Mouse (Mus musculus) megakaryocyte, adult 5-6 weeks (primary cell): ENCODE results near the gene Bckdhb. TPM values are rescaled to one million over a fixed set of nuclear protein-coding genes. Genes with fewer than 3 reads are reported as not detected.
"Not testable (repeated sequence)": the region's sequence is repeated elsewhere in the genome, so short reads cannot be mapped to it uniquely, and the experiment has no call there.

Experiments
- ATAC-seq: 2 replicates; pipeline ENCODE4 v1.8.0; 2016; ENCODE audit warnings: mild to moderate bottlenecking, inconsistent platforms; ENCODE audit not compliant: poor library complexity, severe bottlenecking
- total RNA-seq, 2 experiments: library from RNA; stranded (forward) in 1 of 2; stranded (reverse) in 1 of 2; fragments of 153-499, 151-499 nt in 1 of 2; fragments of 221-1000, 200-1000 nt in 1 of 2; gene quantifications; 2 replicates each; pipeline versions ENCODE4 v1.2.3 to v1.2.4; 2015 to 2017

Bckdhb gene
- total RNA-seq (2015): 5.5 and 8.8 TPM in 2 replicates
- 3.6 and 4.8 TPM in 2 replicates for total RNA-seq (2017)

GRCm38 (mm10) chr9:83924878-83925687 lies at the start of gene Bckdhb:
Gene Bckdhb (plus strand): TSS chr9:83925145.
- peak; percentile 100 for ATAC-seq

DNA sequence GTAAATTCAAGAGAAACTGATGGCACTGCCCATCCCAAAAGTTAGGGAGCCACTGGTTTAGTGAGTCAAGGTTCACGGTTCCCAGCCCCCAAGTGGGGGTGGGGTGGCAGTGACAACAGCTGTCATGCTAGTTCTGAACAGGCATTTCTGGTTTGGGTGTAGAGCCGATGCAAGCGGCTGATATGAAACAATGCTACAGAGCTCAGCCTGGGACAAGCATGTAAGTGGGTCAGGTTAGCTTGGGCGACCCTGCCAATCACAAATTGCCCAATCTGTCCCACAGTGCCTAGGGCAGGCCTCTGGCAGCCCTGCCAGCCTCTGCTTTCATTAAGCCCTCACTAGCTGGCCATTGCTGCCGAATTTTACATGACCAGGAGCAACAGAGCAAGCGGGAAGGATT lies 42.8 kb upstream of the Bckdhb start:
- ATAC-seq: no peak

DNA sequence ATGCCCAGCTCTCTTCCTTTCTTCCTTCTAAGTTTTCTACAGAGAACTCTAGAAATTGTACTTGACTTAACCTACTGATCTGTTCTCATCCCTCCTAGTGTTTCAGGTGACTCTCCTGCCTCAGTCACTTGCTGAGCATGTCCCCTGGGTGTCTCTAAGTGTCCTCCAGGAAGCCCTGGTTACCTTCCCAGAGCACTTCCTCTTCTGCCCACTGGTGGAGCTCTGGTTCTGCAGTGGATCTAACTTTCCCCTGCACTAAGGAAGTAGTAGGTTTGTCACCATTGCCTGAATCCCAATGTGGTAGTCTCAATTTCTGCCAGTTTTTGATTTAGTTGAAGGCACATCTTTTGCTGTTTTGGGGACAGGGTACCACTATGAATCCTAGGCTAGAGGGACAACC lies 38.8 kb upstream of the Bckdhb start:
- ATAC-seq: peak; percentile 91

DNA sequence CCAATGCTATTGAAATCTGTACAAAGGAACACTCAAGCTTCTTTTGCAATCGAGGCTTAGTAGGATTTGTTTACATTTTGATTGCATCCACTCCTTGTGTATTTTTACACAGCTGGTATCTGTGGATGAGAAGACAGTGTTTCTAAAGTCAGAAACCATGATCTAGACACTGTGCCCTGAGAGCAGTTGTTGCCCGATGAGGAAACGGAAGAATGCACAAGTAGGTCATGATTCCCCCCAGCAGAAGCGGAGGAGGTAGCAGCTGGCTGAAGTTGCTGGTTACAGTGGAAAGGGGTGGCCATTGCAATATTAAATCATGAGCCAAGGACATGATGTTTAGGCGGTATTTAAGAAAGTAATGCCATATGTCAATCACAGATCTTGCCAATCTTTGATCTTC lies 36.7 kb upstream of the Bckdhb start:
- ATAC-seq: no peak

DNA sequence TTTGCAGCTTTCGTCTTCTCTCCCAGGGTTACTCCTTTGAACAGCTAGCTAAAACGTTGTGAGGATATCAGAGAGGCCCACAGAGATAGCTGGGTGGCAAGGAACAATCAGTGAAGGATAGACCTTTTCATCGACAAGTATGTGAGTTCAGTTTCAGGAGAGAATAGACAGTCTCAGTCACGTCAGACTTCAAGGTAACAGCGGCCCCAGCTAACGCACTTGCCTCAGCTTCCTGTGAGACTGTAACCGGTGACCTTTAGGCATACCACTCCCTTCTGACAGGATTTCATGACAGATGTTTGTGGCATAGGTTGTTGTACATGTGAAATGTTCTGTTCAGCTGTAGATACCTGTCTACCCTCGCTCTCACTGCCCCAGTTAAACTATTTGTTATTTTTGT lies 31.9 kb upstream of the Bckdhb start:
- peak; percentile 30 for ATAC-seq

GRCm38 (mm10) chr9:83893767-83894330 lies 31.1 kb upstream of the Bckdhb start:
- ATAC-seq: peak; percentile 81

DNA sequence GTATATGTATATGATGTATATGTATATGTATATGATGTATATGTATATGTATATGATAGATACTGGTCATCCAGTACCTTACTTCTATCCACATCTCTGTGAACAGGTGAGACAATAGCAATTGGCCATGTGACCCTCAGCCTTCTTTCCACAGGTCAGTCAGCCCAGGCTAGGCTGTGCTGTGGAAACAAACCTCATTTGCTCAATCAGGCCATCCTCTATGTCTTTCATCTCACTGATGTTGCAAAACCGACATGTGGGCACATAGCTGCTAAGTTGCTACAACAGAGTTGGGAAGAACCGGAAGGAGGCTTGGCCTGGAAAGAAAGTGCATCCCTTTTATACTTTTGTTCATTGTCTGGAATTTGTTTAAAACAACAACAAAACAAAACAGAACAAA lies 22.9 kb upstream of the Bckdhb start:
- peak; percentile 77 for ATAC-seq

DNA sequence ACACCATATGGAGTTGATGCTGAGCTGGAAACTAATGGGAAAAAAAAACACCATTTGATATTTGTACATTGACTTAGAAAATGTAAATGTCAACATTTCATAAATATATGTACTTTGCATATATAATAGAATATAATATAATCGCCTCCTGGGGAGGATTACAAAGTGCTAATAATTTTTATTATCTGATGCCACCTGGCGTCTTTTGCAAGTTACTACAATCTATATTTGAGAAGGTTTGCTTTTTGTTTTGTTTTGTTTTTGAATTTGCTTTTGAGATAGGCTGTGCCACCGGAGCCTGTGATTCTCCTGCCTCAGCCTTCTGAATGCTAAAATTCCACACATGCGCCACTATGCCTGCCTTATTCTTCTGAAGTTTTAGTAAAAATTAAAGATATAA lies 19.1 kb upstream of the Bckdhb start:
- ATAC-seq: peak; percentile 57

- ATAC-seq: no peak
These were observed 17.9 kb upstream of the Bckdhb start for GRCm38 (mm10) chr9:83907017-83907416.

- ATAC-seq: no peak
These were observed 15.1 kb upstream of the Bckdhb start for GRCm38 (mm10) chr9:83909836-83910235.

GRCm38 (mm10) chr9:83910926-83911325 lies 14.0 kb upstream of the Bckdhb start:
- no peak for ATAC-seq

DNA sequence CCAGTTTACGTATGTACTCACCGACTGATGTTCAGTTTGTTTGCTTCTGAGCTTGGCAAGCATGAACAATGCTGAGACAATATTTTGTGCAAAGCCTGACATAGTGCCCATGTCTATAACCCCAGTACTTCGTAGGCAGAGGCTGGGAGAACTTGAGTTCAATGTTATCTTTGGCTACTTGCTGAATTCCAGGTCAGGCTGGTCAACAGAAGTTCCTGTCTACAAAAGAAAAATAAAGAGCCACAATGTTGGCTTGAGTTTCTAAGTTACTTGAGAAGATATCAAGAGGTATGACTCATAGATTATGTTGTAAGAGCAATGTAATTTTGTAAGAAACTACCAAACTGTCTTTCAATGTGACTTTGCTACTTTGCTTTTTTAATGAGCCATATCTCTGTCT lies 2.9 kb upstream of the Bckdhb start:
- no peak for ATAC-seq

DNA sequence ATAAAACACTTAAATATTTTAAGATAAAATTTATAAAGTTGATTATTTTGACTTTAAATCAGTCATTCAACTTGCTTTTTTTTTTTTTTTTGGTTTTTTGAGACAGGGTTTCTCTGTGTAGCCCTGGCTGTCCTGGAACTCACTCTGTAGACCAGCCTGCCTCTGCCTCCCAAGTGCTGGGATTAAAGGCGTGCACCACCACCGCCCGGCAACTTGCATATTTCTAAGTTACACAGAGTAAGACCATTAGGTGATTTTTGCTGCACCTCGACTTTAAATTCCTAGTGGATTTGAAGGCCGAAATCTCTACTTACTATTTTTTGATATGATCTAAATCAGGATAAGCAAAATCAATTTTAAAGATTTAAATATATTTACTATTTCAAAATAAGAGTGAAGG lies 589 bp upstream of the Bckdhb start:
- ATAC-seq: no peak

- no peak for ATAC-seq
These were observed 720 bp downstream of the Bckdhb start for GRCm38 (mm10) chr9:83925688-83926041.

- no peak for ATAC-seq
These were observed 1.4 kb downstream of the Bckdhb start for GRCm38 (mm10) chr9:83926302-83926701.

DNA sequence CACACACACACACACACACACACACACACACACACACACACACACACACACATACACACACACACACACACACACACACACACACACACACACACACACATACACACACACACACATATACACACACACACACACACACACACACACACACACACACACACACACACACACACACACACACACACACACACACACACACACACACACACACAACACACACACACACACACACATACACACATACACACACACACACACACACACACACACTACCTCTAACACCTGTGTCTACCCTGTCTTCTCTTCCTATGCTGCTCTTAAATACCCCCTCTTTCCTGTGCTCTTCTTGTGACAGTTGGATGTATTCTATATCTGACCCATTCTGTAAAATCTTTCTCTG lies 14.6 kb downstream of the Bckdhb start:
- ATAC-seq: not testable (repeated sequence)

DNA sequence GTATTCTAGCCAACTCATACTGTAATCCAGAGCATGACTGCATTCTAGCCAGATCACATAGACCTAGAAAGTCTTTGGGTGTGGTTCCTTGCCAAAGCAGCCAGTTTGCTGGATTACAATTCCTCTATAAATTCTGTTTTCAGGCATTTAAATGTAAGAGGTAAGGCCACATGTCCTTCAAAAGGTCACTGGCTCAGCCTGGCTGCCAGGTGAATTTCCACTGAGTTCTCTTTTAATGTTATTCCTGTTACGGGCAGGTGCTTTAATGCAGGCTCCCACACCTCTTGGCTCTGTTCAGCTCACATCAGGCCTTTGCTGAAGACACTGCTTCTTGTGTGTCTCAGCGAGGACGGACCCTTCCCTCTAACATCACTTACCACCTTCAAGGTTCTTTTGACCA lies 15.1 kb downstream of the Bckdhb start:
- ATAC-seq: no peak

DNA sequence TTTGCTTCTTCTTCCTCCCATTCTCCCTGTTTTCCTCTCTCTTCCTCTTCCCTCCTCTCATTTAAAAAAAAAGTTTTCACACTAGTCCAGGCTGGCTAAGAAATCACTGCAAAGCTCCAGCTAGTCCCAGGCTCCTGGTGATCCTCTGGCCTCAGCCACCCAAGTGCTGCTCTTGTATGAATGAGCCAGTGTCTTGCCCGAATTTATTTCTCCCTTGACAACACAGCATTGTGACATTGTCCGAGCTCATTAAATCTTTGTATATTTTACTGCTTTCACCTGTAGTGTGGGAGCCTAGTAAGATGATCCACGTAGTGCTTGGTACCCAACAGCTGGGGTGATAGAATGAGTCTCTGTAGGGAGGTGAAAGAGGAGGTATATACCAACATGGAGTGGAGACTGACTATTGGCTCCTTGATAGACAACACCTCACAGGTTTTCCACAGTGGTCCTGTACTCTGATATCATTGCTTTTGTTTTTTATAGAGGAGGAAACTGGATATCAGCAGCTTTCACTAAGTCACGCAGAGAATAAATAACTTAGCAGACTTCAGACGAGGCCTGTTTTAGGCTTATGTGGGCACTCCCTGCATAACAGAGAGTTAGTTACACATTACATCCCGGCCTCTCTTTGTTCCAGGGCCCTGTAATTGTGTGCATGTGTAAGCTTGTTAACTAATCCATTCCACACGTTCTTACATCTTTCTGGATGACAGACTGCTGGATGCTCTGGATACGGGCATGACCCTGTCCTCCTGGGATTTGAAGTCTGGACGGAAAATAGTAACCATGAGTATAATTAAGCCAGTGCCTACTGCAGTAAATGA lies 15.8 kb downstream of the Bckdhb start:
- ATAC-seq: no peak

DNA sequence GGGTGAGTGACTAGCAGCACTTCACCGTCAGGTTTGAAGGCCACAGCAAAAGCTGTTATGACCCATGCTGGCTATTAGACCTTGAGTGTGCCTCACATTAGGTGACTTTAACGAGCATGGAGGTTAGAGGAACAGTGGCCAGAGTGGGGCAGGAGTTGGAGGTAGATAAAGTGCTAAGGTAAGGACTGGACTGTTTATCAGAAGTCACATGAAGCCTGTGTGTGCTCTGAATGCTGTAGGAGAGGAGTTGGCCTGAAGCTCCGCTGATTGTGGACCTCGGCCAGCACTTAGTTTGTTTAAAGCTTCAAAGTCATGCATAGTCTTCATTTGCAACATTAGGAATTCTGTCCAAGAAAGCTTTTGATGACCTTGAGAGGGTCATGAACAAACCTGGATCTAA lies 26.4 kb downstream of the Bckdhb start:
- ATAC-seq: no peak

GRCm38 (mm10) chr9:83956632-83957314 lies 31.8 kb downstream of the Bckdhb start:
- peak; percentile 97 for ATAC-seq
